Mouse (Mus musculus) yolk sac, embryonic 10.5 days (tissue): ENCODE measurements around the gene Gm15217.
A peak's percentile ranks its signal among the peaks of the same experiment; 100 is the strongest.

Experiments used
- DNase-seq: peaks from one replicate; pipeline ENCODE4 v3.0.0-alpha.2; 2017; ENCODE audit warnings: low spot score

The Gm15217 gene

GRCm38 (mm10) chr14:46379285-46379684 is at the start of gene Gm15217:
Gene Gm15217 (plus strand): TSS chr14:46379414.
- no peak for DNase-seq

- DNase-seq = peak; percentile 36
Measured at GRCm38 (mm10) chr14:46333421-46334237, 45.6 kb upstream of the Gm15217 start.

GRCm38 (mm10) chr14:46338801-46339200 is 40.4 kb upstream of the Gm15217 start:
- DNase-seq = no peak

- DNase-seq = no peak
Measured at GRCm38 (mm10) chr14:46344750-46345149, 34.5 kb upstream of the Gm15217 start.

GRCm38 (mm10) chr14:46357286-46357685 is 21.9 kb upstream of the Gm15217 start:
- no peak for DNase-seq

- no peak for DNase-seq
Measured at GRCm38 (mm10) chr14:46357696-46358095, 21.5 kb upstream of the Gm15217 start.

GRCm38 (mm10) chr14:46363209-46363608 is 16.0 kb upstream of the Gm15217 start:
- no peak for DNase-seq

GRCm38 (mm10) chr14:46372452-46372851 is 6.8 kb upstream of the Gm15217 start:
- DNase-seq = no peak

- DNase-seq = no peak
Measured at GRCm38 (mm10) chr14:46375796-46376195, 3.4 kb upstream of the Gm15217 start.

- DNase-seq = no peak
Measured at GRCm38 (mm10) chr14:46380286-46380721, 1.1 kb downstream of the Gm15217 start.

GRCm38 (mm10) chr14:46381457-46381856 is 2.2 kb downstream of the Gm15217 start:
- DNase-seq = no peak

GRCm38 (mm10) chr14:46384946-46385691 is 5.9 kb downstream of the Gm15217 start:
- peak; percentile 20 for DNase-seq

GRCm38 (mm10) chr14:46385701-46386477 is 6.7 kb downstream of the Gm15217 start:
- DNase-seq = peak; percentile 23

- DNase-seq = peak; percentile 29
Measured at GRCm38 (mm10) chr14:46386478-46387356, 7.5 kb downstream of the Gm15217 start.

- peak; percentile 91 for DNase-seq
Measured at GRCm38 (mm10) chr14:46387357-46387671, 8.1 kb downstream of the Gm15217 start.

- peak; percentile 67 for DNase-seq
Measured at GRCm38 (mm10) chr14:46387821-46388481, 8.7 kb downstream of the Gm15217 start.

- peak; percentile 62 for DNase-seq
Measured at GRCm38 (mm10) chr14:46388636-46389035, 9.4 kb downstream of the Gm15217 start.

- DNase-seq = no peak
Measured at GRCm38 (mm10) chr14:46389438-46390248, 10.4 kb downstream of the Gm15217 start.

GRCm38 (mm10) chr14:46390249-46390775 is 11.1 kb downstream of the Gm15217 start, which contains the start of gene Bmp4:
Gene Bmp4 (minus strand): TSS chr14:46390669.
- peak; percentile 85 for DNase-seq
